ENCODE assay signal across 24 mouse cellular contexts in the genomic region with DNA sequence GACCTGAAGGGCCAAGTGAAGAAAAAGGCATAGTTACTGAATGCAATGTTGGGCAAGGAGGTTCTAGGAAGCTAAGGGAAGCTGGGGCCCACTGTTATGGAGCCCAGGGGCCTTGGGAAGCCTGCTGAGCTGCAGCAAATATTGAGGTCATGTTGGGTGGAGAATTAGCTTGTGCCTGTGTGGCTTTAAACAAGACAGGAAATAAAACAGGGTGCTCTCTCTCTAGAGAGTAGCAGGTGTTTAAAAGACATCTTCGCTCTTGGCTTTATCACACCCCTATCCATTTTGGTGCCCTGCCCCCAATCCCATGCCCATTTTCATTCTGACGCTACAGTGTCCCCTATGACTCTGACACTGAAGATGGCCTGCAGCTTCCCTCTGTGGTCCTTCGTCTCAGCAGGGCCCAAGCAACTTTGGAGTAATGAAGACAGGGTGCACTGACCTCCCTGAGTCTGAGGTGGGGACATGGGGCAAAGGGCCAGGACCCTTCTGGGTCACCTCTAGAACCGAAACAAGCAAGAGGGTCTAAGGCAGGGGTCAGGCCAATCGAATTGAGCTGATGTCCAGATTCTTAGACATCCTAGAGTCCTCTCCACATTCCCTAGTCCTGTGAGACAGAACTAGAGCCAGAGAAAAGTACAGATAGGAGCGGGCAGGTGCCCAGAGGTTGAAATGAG. TPM values are rescaled to one million over a fixed set of nuclear protein-coding genes. Genes with fewer than 3 reads are reported as not detected.
DNase-seq lines count a peak whose midpoint lies in the region; ATAC-seq and TF ChIP-seq lines count a peak whose summit lies in the region.
"Had no signal": no experiment of that assay in that cellular context is flagged by ENCODE, and none has a peak within 500 bp of the region (broad histone marks: within the 10 kb centered on the region; RNA-seq: fewer than 3 reads in every experiment).

No protein-coding gene starts in this region.

- no peak for TF ChIP-seq POLR2A in bone marrow, adult 2 months (IDR thresholded peaks at IDR 0.05; ENCODE audit: borderline replicate concordance, control insufficient read depth, low read depth, low read length)

- 68% methylated on average over 6 of the region's 6 CpGs for WGBS in liver, embryonic 12.5 days (ENCODE audit: insufficient replicate concordance)
- WGBS in liver, postnatal 0 days (ENCODE audit: insufficient replicate concordance), result 72% methylated on average over 6 of the region's 6 CpGs
- 63% methylated on average over 6 of the region's 6 CpGs for WGBS in bone marrow, adult 2 months

- no peak overlapping the region for H3K9ac ChIP-seq in liver, embryonic 12.5 days
- no peak overlapping the region for H3K9ac ChIP-seq in liver, postnatal 0 days (replicated peaks)
- H3K9ac ChIP-seq: embryonic facial prominence, embryonic 15.5 days; forebrain, embryonic 15.5 days; kidney, embryonic 15.5 days; limb, embryonic 12.5 days; neural tube, embryonic 15.5 days had no signal

- H3K36me3 ChIP-seq in liver, embryonic 12.5 days, result peaks cover 12% of the 10 kb centered on the region
- H3K36me3 ChIP-seq in liver, postnatal 0 days (replicated peaks; ENCODE audit: insufficient read depth, low read length), result peaks cover 5% of the 10 kb centered on the region
- H3K36me3 ChIP-seq: embryonic facial prominence, embryonic 15.5 days; forebrain, embryonic 15.5 days; kidney, embryonic 15.5 days; limb, embryonic 12.5 days; midbrain, embryonic 10.5 days; neural tube, embryonic 15.5 days had no signal

- H3K4me1 ChIP-seq in liver, embryonic 12.5 days, result peaks cover 57% of the 10 kb centered on the region
- H3K4me1 ChIP-seq in liver, postnatal 0 days (ENCODE audit: insufficient read depth), result peaks cover 42% of the 10 kb centered on the region
- H3K4me1 ChIP-seq in bone marrow, adult 2 months (ENCODE audit: control insufficient read depth, insufficient read depth, low read length), result peaks cover 9% of the 10 kb centered on the region

- TF ChIP-seq CTCF in liver, postnatal 0 days (IDR thresholded peaks at IDR 0.05; ENCODE audit: low read depth), result no peak
- no peak for TF ChIP-seq CTCF in bone marrow, adult 2 months (IDR thresholded peaks at IDR 0.05; ENCODE audit: control insufficient read depth, insufficient read depth, low read length)

- peak; percentile 44 for DNase-seq in cerebellum, adult 9-11 months
- no peak for DNase-seq in cerebellum, adult 18-20 months
- no peak for DNase-seq in liver, postnatal 0 days
- DNase-seq in thymus, postnatal 25 days, result peak; percentile 50
- no peak for DNase-seq in lung, adult 18-20 months
- DNase-seq: adrenal gland, adult 2 months; cerebellum, adult 11-12 months; gastrocnemius, postnatal 14 days; heart, postnatal 10 days; kidney, adult 11 months; kidney, postnatal 36 days; lung, postnatal 10 days; right cerebral cortex, adult 18-20 months; right cerebral cortex, postnatal 4 days had no signal

- peak overlapping the region; percentile 99; the same call in 1 of the 2 replicates for H3K4me2 ChIP-seq in liver, embryonic 12.5 days
- H3K4me2 ChIP-seq in liver, postnatal 0 days (ENCODE audit: low read depth, low read length), result no peak overlapping the region
- H3K4me2 ChIP-seq: forebrain, embryonic 15.5 days had no signal

- TF ChIP-seq EP300 in liver, postnatal 0 days (IDR thresholded peaks at IDR 0.05; ENCODE audit: low read depth), result no peak

- ATAC-seq in liver, embryonic 12.5 days, result no peak
- no peak for ATAC-seq in liver, postnatal 0 days

- H3K27ac ChIP-seq in liver, embryonic 12.5 days, result no peak overlapping the region
- H3K27ac ChIP-seq in liver, postnatal 0 days (ENCODE audit: low read depth), result no peak overlapping the region; the same call in 1 of the 2 replicates
- H3K27ac ChIP-seq in bone marrow, adult 2 months (ENCODE audit: control insufficient read depth, insufficient read depth, low read depth, low read length, poor library complexity), result peak overlapping the region; percentile 97; the same call in 1 of the 2 replicates
- H3K27ac ChIP-seq: embryonic facial prominence, embryonic 15.5 days; forebrain, embryonic 15.5 days; midbrain, embryonic 10.5 days had no signal

- no peaks in the 10 kb centered on the region for H3K9me3 ChIP-seq in liver, embryonic 12.5 days (replicated peaks)
- no peaks in the 10 kb centered on the region for H3K9me3 ChIP-seq in liver, postnatal 0 days (ENCODE audit: low read length)
- H3K9me3 ChIP-seq: embryonic facial prominence, embryonic 15.5 days; forebrain, embryonic 15.5 days; G1E; kidney, embryonic 15.5 days; limb, embryonic 12.5 days; midbrain, embryonic 10.5 days; neural tube, embryonic 15.5 days had no signal

- no peaks in the 10 kb centered on the region for H3K27me3 ChIP-seq in liver, embryonic 12.5 days (replicated peaks)
- H3K27me3 ChIP-seq in liver, postnatal 0 days (ENCODE audit: insufficient read depth, low read length), result no peaks in the 10 kb centered on the region
- H3K27me3 ChIP-seq: CH12.LX; embryonic facial prominence, embryonic 15.5 days; forebrain, embryonic 15.5 days; kidney, embryonic 15.5 days; limb, embryonic 12.5 days; neural tube, embryonic 15.5 days had no signal

- H3K4me3 ChIP-seq in liver, embryonic 12.5 days, result no peak overlapping the region
- no peak overlapping the region for H3K4me3 ChIP-seq in liver, postnatal 0 days (ENCODE audit: low read depth, low read length)
- no peak overlapping the region for H3K4me3 ChIP-seq in bone marrow, adult 2 months (replicated peaks; ENCODE audit: control insufficient read depth, low read depth, low read length)
- H3K4me3 ChIP-seq: embryonic facial prominence, embryonic 15.5 days; forebrain, embryonic 15.5 days; limb, embryonic 12.5 days; neural tube, embryonic 15.5 days had no signal

RNA-seq across cellular contexts. Expression of gene H6pd, which starts 1.4 kb away (rescaled TPM):
- 8.8 and 9.0 TPM in 2 replicates for polyA plus RNA-seq in liver, embryonic 12.5 days (2016; fragmentation: Nextera tagmentation; extraction: Ambion mirVana)
- 33.0 and 36.5 TPM in 2 replicates for polyA plus RNA-seq in liver, postnatal 0 days (2015; fragmentation: Nextera tagmentation; extraction: Ambion mirVana)
- 1.4 and 7.2 TPM in 2 replicates for polyA plus RNA-seq in bone marrow, adult 2 months (2011; ENCODE audit: insufficient read depth, insufficient read length, low replicate concordance, missing spikeins)

RNA-seq across cellular contexts. Expression of gene Spsb1, which starts 55.3 kb away (rescaled TPM):
- polyA plus RNA-seq in liver, embryonic 12.5 days (2016; fragmentation: Nextera tagmentation; extraction: Ambion mirVana), result 0.97 and 1.5 TPM in 2 replicates
- polyA plus RNA-seq in liver, postnatal 0 days (2015; fragmentation: Nextera tagmentation; extraction: Ambion mirVana), result 1.3 and 1.7 TPM in 2 replicates
- 1.8 and 3.9 TPM in 2 replicates for polyA plus RNA-seq in bone marrow, adult 2 months (2011; ENCODE audit: insufficient read depth, insufficient read length, low replicate concordance, missing spikeins)

Comparison
In these comparisons a context has a peak if more than half of its experiments do, and no peak if none do; other contexts are left out.
1. DNase-seq: peak in cerebellum, adult 9-11 months (single experiment) and thymus, postnatal 25 days (single experiment); none in cerebellum, adult 18-20 months (0 of 2), liver, postnatal 0 days (single experiment) and lung, adult 18-20 months (0 of 2).